Mouse (Mus musculus): Measurements from ENCODE around the gene Sema7a. TPM values are rescaled to one million over a fixed set of nuclear protein-coding genes. Genes with fewer than 3 reads are reported as not detected.

Gene Sema7a
- polyA plus RNA-seq, 1 experiment, result 26.1 TPM

DNA sequence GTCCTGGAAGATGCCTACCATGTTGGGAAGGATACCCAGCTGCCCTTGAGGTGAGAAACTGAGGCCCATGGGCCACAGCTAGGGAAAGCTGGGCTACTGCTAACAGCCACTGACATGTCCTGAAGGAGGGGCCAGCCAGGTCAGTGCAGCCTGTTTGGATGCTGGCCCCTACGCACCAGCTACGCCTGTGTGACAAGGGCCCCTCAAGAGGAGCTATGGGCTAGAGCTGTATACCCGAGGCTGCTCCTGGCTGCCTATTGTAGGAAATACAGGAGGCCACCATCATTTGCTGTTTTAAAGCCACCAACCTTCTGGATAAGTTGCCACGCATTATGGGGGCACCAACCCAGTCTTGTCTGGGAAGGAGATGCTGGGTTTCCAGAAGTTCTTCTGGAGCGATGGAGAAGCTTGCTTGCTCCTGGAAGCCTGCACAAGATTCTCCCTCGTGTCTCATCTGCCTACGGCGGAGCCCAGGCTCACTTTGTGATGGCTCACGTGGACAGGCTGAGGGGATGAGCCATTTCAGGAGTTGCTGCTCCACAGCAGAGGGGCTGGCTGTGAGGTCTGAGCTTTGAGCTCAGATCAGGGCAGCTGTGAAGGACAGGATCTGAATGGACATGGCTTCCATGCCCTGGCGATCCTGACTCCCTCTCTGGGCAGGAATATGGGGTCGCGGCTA is 68.6 kb downstream of the Sema7a start:
- H3K4me1 ChIP-seq (ENCODE audit: control insufficient read depth, insufficient read depth, insufficient read length), result peaks cover 4% of the 10 kb centered on the region; the same call in 1 of the 2 replicates
- DNase-seq (ENCODE audit: low read depth in 1 of 2, low spot score in 2 of 2), result no peak
- WGBS, result 86% methylated on average over 12 of the region's 12 CpGs
- no peaks in the 10 kb centered on the region for H3K36me3 ChIP-seq (ENCODE audit: control insufficient read depth, insufficient read depth, low read length)
- no peak overlapping the region for H3K4me3 ChIP-seq (ENCODE audit: extremely low read depth, insufficient read depth, insufficient read length)
- H3K27ac ChIP-seq (ENCODE audit: insufficient read depth, low read length), result no peak overlapping the region
- TF ChIP-seq POLR2A (IDR thresholded peaks at IDR 0.05; ENCODE audit: low read depth, low read length) (no peak), CTCF (IDR thresholded peaks at IDR 0.05; ENCODE audit: extremely low read depth, insufficient read depth, insufficient read length, insufficient replicate concordance) (no peak)
- no peaks in the 10 kb centered on the region for H3K27me3 ChIP-seq (ENCODE audit: control insufficient read depth, insufficient read depth, low read length)

DNA sequence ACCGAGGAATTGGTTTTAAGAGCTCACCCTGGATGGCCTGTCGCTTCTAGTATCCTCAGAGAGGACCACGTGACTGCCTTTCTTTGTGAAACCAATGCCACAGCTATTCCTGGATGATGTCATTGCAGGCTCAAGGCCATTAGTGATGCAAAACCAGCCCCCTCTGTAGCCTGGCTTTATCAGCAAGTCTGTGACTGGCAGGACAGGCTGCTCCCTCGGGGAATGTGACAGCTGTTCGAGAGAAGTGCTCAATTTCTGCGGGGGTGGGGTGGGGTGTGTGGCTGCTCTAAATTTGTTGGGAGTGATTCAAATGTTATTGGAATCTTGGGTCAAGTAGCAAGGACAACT is 69.1 kb downstream of the Sema7a start:
- H3K27me3 ChIP-seq (ENCODE audit: control insufficient read depth, insufficient read depth, low read length), result no peaks in the 10 kb centered on the region
- no peak overlapping the region for H3K27ac ChIP-seq (ENCODE audit: insufficient read depth, low read length)
- no peaks in the 10 kb centered on the region for H3K36me3 ChIP-seq (ENCODE audit: control insufficient read depth, insufficient read depth, low read length)
- H3K4me1 ChIP-seq (ENCODE audit: control insufficient read depth, insufficient read depth, insufficient read length), result peaks cover 4% of the 10 kb centered on the region; the same call in 1 of the 2 replicates
- DNase-seq (ENCODE audit: low read depth in 1 of 2, low spot score in 2 of 2), result no peak
- TF ChIP-seq POLR2A (IDR thresholded peaks at IDR 0.05; ENCODE audit: low read depth, low read length) (no peak), CTCF (IDR thresholded peaks at IDR 0.05; ENCODE audit: extremely low read depth, insufficient read depth, insufficient read length, insufficient replicate concordance) (no peak)
- H3K4me3 ChIP-seq (ENCODE audit: extremely low read depth, insufficient read depth, insufficient read length), result no peak overlapping the region
- WGBS, result 54% methylated on average over 6 of the region's 6 CpGs

DNA sequence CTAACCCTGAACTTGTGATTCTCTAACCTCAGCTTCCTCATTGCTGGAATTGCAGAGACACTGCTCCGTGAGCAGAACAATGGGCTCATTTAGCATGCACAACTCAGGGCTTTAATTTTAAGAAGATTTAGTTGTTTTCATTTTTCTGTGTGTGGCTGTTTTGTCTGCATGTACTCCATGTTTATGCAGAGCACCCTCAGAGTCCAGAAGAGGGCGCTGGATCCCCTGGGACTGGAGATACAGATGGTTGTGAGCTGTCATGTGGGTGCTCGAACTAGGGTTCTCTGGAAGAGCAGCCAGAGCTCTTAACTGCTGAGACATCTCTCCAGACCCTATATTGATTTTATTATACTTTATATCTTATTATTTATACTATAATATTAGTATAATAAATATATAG is 69.7 kb downstream of the Sema7a start:
- DNase-seq (ENCODE audit: low read depth in 1 of 2, low spot score in 2 of 2), result no peak
- no peaks in the 10 kb centered on the region for H3K27me3 ChIP-seq (ENCODE audit: control insufficient read depth, insufficient read depth, low read length)
- no peaks in the 10 kb centered on the region for H3K36me3 ChIP-seq (ENCODE audit: control insufficient read depth, insufficient read depth, low read length)
- H3K27ac ChIP-seq (ENCODE audit: insufficient read depth, low read length), result no peak overlapping the region
- 69% methylated on average over 3 of the region's 3 CpGs for whole genome bisulfite sequencing
- peaks cover 4% of the 10 kb centered on the region; the same call in 1 of the 2 replicates for H3K4me1 ChIP-seq (ENCODE audit: control insufficient read depth, insufficient read depth, insufficient read length)
- TF ChIP-seq CTCF (IDR thresholded peaks at IDR 0.05; ENCODE audit: extremely low read depth, insufficient read depth, insufficient read length, insufficient replicate concordance) (no peak), POLR2A (IDR thresholded peaks at IDR 0.05; ENCODE audit: low read depth, low read length) (no peak)
- H3K4me3 ChIP-seq (ENCODE audit: extremely low read depth, insufficient read depth, insufficient read length), result no peak overlapping the region

DNA sequence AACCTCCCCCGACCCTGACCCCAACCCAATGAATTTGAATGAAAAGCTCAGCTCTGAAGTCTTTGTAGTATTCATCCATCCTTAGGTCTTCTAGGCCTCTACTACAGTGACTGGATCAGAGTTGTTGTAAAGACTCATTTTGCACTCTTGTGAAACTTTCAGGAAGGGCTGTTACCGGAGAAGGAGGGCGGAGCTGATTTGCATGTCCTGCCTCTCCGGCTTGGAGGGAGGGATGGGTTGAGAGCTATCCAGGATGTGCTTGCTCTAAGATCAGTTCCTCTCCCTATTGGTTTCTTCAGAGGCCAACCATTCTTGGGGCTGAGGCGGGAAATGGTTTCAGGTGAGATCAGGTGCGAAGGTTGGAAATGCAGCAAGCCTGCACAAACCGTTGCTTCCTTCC is 71.1 kb downstream of the Sema7a start:
- Histone ChIP-seq H3K27me3 (ENCODE audit: control insufficient read depth, insufficient read depth, low read length) (no peaks in the 10 kb centered on the region), H3K36me3 (ENCODE audit: control insufficient read depth, insufficient read depth, low read length) (no peaks in the 10 kb centered on the region), H3K4me3 (ENCODE audit: extremely low read depth, insufficient read depth, insufficient read length) (no peak overlapping the region), H3K4me1 (ENCODE audit: control insufficient read depth, insufficient read depth, insufficient read length) (no peaks in the 10 kb centered on the region; the same call in 1 of the 2 replicates), H3K27ac (ENCODE audit: insufficient read depth, low read length) (no peak overlapping the region)
- no peak for DNase-seq (ENCODE audit: low read depth in 1 of 2, low spot score in 2 of 2)
- 77% methylated on average over 7 of the region's 7 CpGs for WGBS
- TF ChIP-seq CTCF (IDR thresholded peaks at IDR 0.05; ENCODE audit: extremely low read depth, insufficient read depth, insufficient read length, insufficient replicate concordance) (no peak), POLR2A (IDR thresholded peaks at IDR 0.05; ENCODE audit: low read depth, low read length) (no peak)

DNA sequence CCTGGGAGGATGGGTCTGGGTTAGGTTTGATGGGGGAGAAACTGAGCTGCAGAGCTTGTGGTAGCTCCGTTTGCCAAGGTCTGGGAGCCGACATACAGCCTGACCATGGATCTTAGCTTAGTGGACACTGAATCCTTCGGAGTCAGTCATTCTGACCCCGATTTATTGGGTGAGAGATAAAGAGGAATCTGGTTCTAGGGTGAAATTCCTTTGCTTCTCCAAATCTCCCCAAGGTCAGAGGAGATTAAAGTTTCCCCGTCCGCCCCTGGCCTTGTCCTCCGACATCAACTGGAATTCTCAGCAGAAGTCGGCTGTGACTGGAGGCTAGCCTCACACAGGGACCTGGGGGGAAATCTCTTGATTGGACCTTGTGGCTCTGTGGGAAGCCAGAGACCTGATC is 71.6 kb downstream of the Sema7a start:
- no peaks in the 10 kb centered on the region for H3K4me1 ChIP-seq (ENCODE audit: control insufficient read depth, insufficient read depth, insufficient read length)
- no peak for DNase-seq (ENCODE audit: low read depth in 1 of 2, low spot score in 2 of 2)
- H3K4me3 ChIP-seq (ENCODE audit: extremely low read depth, insufficient read depth, insufficient read length), result no peak overlapping the region
- no peaks in the 10 kb centered on the region for H3K27me3 ChIP-seq (ENCODE audit: control insufficient read depth, insufficient read depth, low read length)
- no peak overlapping the region for H3K27ac ChIP-seq (ENCODE audit: insufficient read depth, low read length)
- no peaks in the 10 kb centered on the region for H3K36me3 ChIP-seq (ENCODE audit: control insufficient read depth, insufficient read depth, low read length)
- 90% methylated on average over 8 of the region's 8 CpGs for WGBS
- TF ChIP-seq CTCF (IDR thresholded peaks at IDR 0.05; ENCODE audit: extremely low read depth, insufficient read depth, insufficient read length, insufficient replicate concordance) (no peak), POLR2A (IDR thresholded peaks at IDR 0.05; ENCODE audit: low read depth, low read length) (no peak)

Other genes starting within 250 kb of the Sema7a start
- gene Edc3, start 231.6 kb upstream of the Sema7a start, polyA plus RNA-seq (2012; rRNA removed), result 9.9 and 11.2 TPM in 2 replicates
- gene Clk3, start 174.3 kb upstream of the Sema7a start, polyA plus RNA-seq (2012; rRNA removed), result 99.1 and 117 TPM in 2 replicates
- gene Arid3b, start 103.3 kb upstream of the Sema7a start, polyA plus RNA-seq (2012; rRNA removed), result 35.2 and 38.6 TPM in 2 replicates
- gene Ubl7, start 29.1 kb upstream of the Sema7a start, polyA plus RNA-seq (2012; rRNA removed), result 88.3 and 131 TPM in 2 replicates
- gene Cyp11a1, start 66.3 kb downstream of the Sema7a start, polyA plus RNA-seq (2012; rRNA removed), result 0.52 and 0.67 TPM in 2 replicates
- gene Stra6, start 123.7 kb downstream of the Sema7a start, polyA plus RNA-seq (2012; rRNA removed), result 1.9 and 3.4 TPM in 2 replicates
- gene Ccdc33, start 178.7 kb downstream of the Sema7a start, polyA plus RNA-seq (2012; rRNA removed), result 0.06 and 0.09 TPM in 2 replicates